Mouse (Mus musculus) G1E (cell line): ENCODE measurements around the gene Wnk2.

Source experiments
- CTCF ChIP-seq: IDR thresholded peaks from 2 replicates; pipeline ENCODE4 v1.5.1; 2012; ENCODE audit warnings: low read depth, low read length, inconsistent platforms, mixed read lengths
- GATA1 ChIP-seq: IDR thresholded peaks from 2 replicates; pipeline ENCODE4 v1.6.1; 2012; ENCODE audit warnings: borderline replicate concordance, low read length, inconsistent platforms, mixed read lengths
- POLR2AphosphoS5 ChIP-seq: IDR thresholded peaks from 2 replicates; pipeline ENCODE4 v1.6.1; 2012; ENCODE audit warnings: low read depth, low read length, inconsistent platforms; ENCODE audit not compliant: insufficient replicate concordance

DNA sequence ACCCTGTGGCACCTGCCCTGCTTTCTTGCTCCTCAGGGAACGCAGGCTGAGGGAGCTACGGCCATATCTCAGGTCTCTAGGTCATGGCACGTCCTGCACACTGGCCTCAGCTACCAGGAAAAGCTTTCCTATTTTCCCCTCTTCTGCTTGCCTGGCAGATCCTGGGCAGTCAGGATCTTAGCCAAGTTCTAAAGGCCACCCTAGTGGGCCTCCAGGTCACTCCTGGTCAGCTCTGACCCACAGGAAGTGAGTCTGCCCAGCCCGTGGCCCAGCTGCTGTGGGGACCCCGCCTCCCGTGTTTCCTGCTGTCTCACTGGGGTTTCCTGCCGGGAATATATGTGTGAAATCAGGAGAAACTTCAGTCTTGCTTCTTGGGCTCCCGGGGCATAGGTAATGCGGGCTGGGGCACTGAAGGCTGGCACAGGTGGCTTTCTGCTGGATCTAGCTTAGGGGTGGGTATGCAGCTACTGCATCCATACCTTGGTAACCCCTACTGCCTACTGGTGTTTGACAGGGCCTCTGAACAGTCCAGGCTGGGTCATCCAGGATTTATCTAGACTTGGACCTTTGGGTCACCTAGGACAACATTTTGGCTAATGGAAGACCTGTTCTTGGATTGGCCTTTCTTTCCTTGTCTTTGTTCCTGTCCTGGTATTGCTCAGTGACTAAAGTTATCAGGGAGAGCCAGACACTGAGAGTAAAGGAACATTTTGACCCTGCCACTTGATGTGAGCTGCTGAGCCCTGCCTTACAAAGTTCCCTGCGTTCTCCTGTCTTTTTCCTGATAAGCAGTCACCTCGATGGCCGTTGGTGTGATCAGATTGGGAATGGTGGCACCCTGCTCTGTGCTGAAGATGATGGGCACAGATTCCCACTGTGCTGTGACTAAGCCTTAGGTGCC, 42.4 kb upstream of the Wnk2 start:
- TF ChIP-seq GATA1 (no peak), CTCF (no peak), POLR2AphosphoS5 (no peak)
